Mouse (Mus musculus): Measurements from ENCODE around the gene Gm20489.
A peak's percentile ranks its signal among the peaks of the same experiment; 100 is the strongest.

Gm20489 gene

GRCm38 (mm10) chrX:101268755-101269124 lies at the start of gene Gm20489:
TSS of gene Gm20489 (minus strand) at chrX:101269023.
- no peak for DNase-seq

DNA sequence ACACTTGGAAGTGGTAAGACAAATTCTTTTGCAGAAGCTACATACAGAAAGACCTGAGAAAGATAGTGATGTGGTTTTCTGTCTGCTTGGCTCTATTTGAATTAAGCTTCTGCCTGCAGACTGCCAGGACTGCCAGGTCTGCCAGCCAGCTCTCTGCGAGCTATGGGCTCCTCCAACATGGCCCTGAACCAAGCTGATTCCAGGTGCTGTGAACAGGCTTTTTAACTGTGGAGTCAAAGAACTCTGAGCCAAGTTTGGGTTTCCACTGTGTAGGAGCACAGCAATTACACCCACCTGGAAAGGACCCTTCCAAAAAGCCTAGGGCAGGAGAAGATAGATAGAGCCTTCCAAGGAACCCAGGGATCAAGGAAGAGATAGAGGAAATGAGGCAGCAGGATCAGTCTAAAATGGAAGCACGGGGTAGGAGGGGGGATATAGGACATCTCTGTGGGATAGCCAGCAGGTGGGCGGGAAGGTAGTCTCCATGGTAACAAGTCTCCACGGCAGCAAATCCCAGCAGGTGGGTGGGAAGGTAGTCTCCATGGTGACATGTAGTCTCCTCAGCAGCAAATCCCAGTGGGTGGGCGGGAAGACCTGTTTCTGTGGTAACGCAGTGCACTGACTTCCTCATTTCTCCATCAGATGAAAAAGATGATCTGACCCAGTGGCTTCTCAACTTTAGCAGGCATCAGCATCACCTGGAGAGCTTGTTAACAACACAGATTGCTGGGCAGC lies 45.0 kb upstream of the Gm20489 start:
- no peak for DNase-seq

GRCm38 (mm10) chrX:101309299-101309698 lies 40.5 kb upstream of the Gm20489 start:
- no peak for DNase-seq

GRCm38 (mm10) chrX:101304646-101305045 lies 35.8 kb upstream of the Gm20489 start:
- no peak for DNase-seq

DNA sequence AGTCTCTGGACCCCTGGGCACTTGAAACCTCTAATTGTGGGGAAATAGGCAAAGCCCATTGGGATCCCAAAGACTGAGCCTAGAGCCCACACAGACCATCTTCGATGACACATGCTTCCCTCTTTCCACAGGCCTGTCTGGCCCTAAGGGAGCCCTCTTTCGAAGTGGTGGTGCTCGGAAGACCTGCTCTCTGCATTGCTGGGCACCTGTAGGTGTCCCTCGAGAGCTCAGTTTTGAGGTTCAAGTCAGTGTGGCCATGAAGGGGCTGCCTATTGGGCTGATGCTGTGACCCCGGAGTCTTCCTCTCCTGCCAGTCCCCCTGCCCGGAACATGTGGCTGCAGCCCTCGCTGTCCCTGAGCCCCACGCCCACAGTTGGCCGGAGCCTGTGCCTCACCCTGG lies 32.8 kb upstream of the Gm20489 start:
- DNase-seq: no peak

DNA sequence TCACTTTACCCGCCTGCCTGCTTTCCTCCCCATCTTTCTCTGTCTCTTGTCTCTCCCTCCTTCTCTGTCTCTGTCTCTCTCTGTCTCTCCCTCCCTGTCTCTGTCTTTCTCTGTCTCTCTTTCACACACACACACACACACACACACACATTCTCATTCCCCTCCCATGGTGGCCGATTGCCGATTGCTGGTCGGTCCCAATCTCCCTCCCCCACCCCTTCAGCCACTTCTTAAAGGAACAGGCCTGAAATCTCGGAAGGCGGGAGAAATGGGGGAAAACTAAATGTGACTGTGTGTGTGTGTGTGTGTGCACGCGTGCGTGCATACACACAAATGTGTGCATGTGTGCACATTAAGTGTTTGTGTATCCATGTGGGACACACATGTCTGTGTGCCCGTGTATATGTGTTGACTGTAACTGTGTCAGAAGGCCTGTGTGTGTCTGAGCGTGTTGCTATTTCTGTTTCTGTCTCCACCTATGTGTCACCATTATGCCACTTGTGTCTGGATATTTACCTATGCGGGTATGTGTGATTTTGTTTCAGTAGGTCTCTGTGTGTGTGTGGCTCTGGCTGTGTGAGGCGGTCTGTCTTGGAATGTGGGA lies 31.7 kb upstream of the Gm20489 start:
- peak; percentile 38 for DNase-seq

DNA sequence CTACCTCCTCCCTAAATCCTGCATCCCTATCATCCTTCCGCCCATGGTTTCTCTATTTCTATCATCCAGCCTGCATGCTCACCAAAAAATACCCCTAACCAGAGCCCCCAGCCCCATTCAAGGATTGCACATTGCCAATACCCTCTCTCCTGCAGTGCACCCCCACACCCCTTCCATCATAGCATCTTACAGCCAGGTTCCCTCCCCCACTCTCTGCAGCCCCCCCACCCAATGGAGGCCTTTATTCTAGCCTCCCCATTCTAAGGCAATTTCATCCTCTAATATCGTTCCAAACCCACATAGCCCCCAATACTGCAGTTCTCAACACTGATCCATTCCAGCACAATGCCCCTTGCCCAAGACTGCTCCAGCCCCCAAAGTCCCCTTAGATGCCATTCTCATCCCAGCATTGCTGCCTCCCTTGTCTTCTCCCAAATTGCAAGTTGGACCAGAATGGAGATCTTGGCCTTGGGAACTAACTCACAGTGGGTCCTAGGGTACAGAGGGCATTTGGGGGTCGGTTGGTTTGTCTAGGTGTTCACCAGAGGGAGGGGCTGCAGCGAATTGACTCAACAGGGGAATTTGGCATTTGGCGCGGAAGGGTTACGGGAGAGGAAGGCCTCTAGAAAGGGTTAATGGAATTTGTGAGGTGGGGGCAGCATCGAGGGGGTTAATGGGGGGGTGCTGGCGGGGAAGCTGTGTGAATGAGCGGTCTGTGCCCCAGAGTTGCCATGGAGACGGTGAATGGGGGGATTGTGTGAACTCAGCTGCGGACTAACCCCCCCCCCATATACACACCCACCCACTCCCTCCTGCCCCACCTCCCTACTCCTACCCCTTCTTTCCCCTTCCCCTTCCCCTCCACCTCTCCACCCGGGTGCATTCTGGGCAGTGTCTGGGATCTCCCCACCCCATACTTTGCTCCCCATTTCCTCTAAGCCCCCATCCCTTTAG lies 30.9 kb upstream of the Gm20489 start:
- DNase-seq: no peak

DNA sequence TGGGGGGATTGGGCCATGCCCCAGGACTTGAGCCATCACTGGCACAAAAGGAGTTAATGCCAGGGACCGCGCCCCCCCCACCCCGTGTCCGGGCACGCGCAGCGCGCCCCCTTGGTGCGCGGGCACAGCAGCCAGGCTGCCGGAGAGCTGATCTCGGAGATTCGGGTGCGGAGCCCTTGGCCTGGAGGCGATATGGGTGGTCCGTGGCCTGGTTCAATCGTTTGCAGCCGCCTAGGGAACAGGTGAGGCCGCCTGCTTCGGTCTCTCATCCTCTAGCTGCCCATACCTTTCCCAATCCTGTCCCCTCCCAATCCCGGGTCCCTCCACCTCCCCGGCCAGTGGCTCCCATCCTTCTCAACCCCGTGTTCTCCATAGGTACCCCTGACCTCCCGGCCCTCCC lies 30.2 kb upstream of the Gm20489 start, which contains the start of gene Nlgn3:
Gene Nlgn3 (plus strand): TSS at position 114 of the 400 bp plus-strand sequence.
- DNase-seq: peak; percentile 38

DNA sequence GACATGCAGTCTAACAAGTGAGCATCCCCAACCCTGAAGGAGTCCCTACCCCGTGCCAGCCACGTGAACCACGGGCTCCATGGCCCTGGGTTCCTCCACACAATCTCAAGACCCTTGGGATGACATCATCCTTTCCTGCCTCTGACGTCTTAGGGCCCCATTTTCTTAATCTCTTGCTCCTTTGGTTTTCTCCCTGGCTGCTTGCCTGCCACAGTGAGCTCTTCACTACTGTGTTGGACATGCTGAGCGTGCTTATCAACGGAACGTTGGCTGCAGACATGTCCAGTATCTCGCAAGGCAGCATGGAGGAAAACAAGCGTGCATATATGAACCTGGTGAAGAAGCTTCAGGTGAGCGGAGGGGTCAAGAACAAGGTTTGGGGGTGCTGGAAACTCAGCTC lies 21.3 kb upstream of the Gm20489 start:
- no peak for DNase-seq

DNA sequence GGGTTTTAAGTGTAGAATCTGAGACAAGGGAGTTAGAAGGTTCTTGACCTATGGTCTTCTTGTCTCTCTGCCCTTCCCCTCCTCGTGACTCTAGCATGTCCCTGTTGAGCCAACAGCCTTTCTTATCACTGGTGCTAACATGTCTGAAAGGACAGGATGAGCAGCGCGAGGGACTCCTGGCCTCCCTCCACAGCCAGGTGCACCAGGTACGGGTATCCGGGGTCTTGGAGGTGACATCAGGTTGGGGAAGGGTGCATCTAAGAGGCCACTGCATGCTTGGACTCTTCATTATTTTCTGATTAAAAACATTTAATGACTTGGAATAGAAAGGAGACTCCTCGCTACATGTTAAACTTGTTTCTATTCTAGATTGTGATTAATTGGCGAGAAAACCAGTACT lies 20.2 kb upstream of the Gm20489 start:
- no peak for DNase-seq

GRCm38 (mm10) chrX:101288432-101288831 lies 19.6 kb upstream of the Gm20489 start:
- no peak for DNase-seq

- no peak for DNase-seq
Measured at GRCm38 (mm10) chrX:101287543-101287942, 18.7 kb upstream of the Gm20489 start.

DNA sequence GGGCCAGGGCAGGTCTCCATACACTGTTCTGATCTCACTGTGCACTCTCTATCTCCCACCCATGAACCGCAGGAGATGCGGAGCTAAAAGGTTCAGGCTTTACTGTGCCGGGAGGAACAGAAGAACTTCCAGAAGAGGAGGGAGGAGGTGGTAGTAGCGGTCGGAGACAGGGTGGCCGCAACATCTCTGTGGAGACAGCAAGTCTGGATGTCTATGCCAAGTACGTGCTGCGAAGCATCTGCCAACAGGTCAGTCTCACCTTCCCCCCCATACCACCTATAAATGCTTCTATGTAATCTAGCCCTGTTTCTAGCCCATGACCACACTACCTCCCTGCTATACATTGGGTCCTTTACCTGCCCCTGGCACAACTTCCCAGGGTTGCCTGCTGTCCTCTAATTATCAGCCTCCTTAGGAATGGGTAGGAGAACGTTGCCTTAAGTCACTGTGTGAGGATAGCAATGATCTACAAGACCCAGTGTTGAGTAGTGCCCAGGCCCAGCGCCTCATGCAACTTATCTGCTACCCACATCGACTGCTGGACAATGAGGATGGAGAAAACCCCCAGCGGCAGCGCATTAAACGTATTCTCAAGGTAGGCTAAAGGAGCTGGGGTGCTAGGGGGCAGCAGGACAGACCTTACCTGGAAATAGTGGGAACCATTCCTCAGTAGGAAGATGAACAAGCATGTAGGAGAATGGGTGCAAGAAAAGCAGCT lies 17.3 kb upstream of the Gm20489 start:
- DNase-seq: no peak

- peak; percentile 74 for DNase-seq
Measured at GRCm38 (mm10) chrX:101285534-101285933, 16.7 kb upstream of the Gm20489 start.

GRCm38 (mm10) chrX:101282813-101283212 lies 14.0 kb upstream of the Gm20489 start:
- no peak for DNase-seq

GRCm38 (mm10) chrX:101273875-101274738 lies 5.3 kb upstream of the Gm20489 start, which contains the start of gene Med12:
TSS of gene Med12 (plus strand) at chrX:101274030.
- DNase-seq: peak; percentile 95

DNA sequence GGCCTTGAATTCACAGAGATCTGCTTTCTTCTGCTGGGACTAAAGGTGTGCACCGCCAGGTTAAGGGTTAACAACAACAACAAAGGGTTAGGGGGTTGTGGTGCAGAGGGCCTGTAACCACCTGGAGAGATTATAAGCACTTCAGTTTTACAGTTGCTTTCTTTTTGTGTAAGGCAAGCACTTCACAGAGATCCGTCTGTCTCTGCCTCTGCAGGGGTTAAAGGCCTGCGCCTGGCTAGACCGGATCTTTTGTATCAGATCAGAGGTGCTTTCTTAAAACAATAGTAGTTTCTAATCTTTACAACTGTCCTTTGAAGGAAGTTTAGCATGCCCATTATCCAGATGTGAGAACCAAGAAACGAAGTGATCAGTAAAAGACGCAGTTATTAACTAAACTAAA lies 4.6 kb upstream of the Gm20489 start:
- no peak for DNase-seq

GRCm38 (mm10) chrX:101268025-101268754 lies 633 bp downstream of the Gm20489 start, which contains the start of gene Il2rg:
TSS of gene Il2rg (minus strand) at chrX:101268255.
- no peak for DNase-seq

GRCm38 (mm10) chrX:101266631-101267030 lies 2.2 kb downstream of the Gm20489 start:
- no peak for DNase-seq

DNA sequence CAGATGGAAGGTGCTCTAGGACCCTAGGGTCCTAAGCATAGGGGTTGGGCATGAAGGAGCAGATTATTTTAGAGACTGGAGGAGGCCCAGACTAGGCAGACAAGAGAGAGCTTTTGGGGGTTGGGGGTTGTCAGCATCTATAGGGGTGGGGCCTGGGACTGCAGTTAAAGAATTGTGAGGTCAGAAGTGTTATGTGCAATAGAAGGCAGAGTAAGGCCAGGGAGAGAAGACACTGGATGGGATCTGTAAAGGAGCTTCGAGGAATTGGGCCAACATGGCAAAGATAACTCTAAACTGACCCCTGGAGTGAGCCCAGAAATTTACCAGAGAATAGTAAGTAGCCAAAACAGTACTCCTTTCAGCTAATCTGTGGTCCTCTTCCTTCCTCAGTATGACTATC lies 4.9 kb downstream of the Gm20489 start, which contains the start of gene Gm614:
Gene Gm614 (minus strand): TSS at position 101 of the 400 bp plus-strand sequence.
- no peak for DNase-seq
